Mouse (Mus musculus): ENCODE data around the gene Cenpf.

Gene Cenpf

DNA sequence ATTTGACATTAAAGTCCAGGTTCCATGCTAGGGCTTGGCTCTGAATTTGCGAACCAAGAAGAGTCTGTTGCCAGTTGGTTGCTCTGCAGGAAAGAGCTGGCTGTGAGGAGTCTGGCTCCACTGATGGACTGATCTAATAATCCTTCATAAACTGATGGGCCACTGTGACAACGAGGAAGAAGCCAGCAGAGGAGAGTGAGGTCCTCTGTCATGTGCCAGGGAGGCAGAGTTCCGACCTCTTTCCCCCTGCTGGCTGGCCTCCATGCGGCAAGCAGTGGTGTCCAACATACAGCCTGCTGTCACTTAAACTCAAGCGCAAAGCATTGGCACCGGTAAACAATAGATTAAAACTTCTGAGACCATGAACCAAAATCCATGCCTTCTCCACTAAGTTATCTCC is 57.9 kb downstream of the Cenpf start:
- DNase-seq (ENCODE audit: low read depth): no peak

DNA sequence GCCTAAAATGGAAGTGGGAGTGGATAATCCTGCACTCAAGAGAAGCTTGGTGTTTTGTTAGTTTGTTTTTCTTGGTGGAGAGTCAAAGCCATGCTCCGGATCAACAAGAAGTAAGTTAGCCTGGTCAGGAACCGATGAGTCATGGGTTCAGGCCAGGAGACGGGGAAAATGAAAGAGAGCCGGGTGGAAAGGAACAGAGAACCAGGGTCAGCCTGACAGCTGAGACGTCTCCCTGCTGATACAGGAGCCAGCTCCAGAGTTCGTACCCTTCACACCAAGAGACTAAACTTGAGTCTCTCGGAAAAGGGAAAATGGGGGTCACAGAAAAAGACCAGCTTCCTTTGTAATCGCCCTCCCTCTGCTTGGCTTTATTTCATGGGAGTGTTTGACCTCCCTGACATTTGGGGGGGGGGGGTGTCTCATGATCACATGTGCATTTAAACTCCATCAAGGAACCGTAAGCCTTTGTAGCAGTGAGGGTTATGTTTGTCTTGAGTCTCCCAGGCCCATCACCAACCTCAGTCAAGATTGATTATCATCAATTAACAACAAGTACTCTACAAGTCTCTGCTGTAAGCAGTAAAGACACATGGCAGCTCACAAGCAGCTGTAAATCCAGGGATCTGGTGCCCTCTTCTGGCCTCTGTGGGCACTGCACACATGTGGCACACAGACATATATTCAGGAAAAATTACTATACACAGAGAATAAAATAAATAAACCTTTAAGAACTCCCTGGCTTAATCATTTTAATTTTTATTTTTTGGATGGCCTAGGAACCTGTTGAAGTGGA is 59.7 kb downstream of the Cenpf start:
- DNase-seq (ENCODE audit: low read depth): peak; percentile 76

DNA sequence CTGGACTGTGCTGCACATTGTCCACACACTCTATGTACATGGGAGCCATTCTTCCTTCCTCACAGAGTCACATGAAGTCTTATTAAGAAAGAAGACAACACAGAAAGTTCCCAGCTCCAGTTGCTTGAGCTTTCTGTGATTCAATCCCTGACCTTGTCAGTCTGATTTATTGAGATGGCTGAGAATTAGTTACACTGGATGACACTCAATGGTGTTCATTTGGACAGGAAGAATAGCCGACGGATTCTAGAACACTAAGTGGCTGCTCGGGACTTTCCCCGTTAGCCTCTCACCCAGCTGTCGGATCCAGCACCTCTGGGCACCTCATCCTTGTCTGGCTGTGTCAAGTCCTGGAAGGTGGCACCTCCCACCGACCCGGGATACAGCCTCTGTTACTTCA is 63.1 kb downstream of the Cenpf start:
- no peak for DNase-seq (ENCODE audit: low read depth)

DNA sequence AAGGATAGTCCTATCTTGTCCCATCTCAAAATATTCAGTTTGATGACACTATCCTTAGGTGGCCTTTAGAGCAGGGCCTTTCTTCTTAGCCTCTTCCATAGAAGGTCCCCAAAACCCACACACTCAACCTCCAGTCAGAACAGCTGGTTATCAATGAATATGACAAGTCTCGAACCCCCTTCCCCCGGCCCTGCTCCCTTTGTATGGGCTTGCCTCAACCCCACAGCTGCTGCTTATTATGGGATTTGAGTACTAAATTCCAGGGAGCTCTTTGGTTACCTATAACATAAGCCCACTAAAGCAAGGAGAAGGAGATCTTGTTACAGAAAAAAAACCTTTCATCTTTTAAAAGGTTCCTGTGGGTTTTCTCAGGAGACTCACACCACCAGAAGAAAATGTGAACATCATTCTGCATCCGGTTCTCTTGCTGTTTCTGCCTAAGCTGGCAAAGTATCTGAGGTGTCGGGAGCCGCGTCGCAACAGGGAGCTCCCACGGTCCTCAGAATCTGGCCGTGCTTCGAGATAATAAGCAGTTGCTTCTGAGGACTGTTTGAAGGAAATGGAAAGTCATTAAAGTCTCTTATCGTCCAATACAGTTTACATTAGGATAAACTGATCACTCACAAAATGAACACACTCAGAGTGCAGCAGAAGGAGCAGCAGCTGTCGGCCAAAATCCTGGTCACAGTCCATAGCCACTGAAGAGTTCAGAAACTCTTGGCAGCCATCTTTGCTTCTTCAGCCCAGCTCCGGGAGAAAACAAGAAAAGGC is 68.7 kb downstream of the Cenpf start:
- DNase-seq (ENCODE audit: low read depth): no peak

DNA sequence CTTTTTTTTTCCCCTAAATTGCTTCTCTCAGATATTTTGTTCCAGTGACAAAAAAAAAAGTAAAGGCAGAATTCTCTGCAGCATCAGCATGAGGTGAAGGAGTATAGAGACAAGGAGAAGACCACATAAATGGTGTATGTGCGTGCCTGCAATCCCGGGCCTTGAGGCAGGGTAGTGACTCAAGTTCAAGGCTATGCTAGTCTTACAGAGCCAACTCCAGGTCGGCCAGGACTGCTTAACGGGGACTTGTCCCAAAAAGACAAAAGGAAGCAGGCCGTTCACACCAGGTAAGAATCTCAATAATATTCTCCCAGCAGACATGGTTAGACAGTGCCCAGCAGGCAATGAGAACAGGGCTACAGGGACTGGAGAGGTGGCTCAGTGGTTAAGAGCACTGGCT is 70.5 kb downstream of the Cenpf start:
- DNase-seq (ENCODE audit: low read depth): no peak

DNA sequence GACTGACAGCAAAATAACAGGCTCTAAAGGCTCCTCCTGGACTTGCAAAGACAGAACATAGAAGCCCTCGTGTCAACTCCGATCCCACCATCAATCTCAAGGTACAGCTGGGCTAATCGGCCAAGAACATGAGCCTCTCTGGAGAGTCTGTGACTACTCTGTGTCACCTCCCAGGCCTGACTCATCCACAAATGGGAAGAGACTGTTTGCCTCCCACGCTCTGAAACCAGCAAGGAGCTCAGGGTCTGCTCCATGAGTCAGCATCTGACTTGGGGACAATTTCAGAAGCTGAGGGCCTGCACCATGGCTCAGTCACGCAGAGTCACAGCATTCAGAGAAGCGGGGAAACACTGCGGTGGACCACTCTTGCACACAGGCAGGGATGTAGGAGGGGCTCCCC is 72.6 kb downstream of the Cenpf start:
- DNase-seq (ENCODE audit: low read depth): no peak

DNA sequence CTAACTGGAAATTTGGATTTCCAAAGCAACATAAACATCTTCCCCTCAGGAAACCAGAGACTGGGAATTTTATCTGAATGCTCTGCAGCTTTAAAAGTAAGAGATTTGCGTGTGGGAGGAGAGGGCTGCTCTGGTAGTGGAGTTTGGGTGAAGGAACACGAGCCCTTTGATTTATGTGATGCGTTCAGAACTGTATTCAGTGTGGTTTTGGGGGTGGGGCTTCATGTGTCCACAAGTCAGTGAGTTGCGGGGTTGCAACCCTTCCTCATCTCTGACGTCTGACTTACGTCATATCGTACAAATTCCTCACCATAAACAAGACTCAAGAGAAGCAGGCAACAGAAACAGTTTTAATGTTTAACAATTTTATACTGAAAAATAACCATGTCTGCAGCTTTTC is 74.8 kb downstream of the Cenpf start:
- no peak for DNase-seq (ENCODE audit: low read depth)

DNA sequence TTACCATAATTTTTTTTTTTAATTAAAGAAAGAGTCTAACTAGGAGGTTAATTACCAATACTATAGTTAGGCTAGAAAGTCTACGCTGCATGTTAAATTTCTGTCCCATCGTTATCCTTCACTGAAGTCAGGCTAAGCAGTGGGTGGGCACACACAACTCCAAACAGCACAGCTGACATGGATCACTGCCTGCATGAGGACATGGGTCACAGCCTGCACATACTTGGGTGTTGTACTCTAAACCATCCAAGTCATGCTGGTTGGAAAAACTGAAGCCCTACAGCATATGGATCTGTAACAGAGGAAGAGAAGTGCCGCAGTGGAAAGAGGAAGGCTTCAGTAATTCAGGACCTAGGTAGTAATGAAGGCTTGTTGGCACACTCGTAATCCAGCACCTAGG is 76.1 kb downstream of the Cenpf start:
- no peak for DNase-seq (ENCODE audit: low read depth)

DNA sequence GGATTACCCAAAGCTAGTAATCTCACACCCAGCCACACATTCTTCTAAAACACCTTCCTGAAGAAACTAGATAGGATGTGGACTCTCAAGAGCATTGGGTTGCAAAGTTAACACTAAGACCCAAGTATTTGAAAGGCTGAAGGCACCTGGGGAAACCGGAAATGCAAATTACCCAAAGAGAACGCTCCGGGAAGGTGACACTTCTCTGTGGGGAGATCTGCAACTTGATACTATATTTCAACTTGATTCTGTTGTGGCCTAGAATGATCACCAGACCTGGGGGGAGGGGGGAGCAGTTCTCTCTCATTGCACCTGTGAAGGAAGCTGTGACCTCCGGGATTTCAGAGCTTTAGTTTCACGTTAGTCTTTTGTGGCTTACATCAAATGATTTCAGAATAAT is 79.2 kb downstream of the Cenpf start:
- no peak for DNase-seq (ENCODE audit: low read depth)

DNA sequence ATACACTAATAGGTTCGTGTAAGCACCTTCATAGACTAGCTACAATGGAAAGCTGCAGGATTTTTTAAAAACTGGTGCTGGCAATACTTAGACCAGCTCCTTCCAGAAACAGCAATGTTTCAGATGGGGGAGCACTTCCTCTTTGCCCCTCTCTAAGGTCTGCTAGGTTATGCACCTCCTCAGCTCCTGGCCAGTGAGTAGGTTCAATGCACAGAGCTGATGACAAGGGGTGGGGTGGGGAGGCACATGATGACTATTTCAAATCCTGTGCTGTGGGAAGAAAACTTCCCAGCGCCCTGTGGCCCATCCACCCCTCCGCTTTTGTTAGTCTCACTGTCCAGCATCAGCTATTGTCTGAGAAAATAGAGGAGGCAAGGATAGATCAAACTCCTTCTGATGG is 79.8 kb downstream of the Cenpf start:
- no peak for DNase-seq (ENCODE audit: low read depth)

DNA sequence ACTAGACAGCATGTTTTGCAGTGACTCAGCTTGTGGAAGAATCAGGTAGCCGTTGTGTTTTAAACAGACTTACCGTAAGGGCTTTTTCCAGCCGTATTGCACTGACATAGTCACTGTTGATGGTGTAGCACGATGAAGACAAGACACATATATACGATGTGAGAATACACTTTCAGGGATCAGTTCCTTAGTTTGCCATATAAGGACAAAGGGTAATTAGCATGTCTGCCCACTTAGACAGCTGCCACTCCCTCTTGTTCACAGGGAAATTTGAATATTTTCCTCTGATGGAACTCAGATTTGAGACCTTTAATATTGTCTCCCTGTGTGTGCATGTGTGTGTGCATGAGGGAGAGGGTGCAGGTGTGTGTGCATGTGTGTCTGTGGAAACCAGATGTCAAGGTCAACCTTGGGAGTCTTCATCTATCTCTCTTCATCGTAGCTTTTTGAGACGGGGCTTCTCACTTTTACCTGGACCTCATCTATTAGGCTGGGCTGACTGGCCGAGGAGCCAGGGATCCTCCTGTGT is 82.2 kb downstream of the Cenpf start:
- no peak for DNase-seq (ENCODE audit: low read depth)

DNA sequence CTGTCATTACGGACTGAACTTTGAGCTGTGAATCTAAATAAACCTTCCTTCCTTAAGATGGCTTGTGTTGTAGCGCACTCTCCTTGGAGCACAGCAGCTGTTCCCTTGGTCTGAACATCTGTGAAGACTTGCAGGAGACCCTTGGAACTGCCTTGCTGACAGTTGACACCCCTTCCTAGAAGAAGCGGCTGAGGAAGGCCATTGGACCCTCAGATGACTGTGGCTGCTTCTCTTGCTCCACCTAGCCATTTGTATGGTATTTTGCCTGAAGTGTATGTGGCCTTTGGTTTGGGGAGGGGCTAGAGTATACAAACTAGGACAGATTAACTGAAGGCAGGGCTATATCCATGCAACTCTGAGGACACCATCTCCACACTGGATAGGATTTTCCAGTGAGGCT is 90.8 kb downstream of the Cenpf start:
- no peak for DNase-seq (ENCODE audit: low read depth)
